Mouse (Mus musculus) stomach, postnatal 0 days (tissue): ENCODE data around the gene Timm10.

Experiments used
- CTCF ChIP-seq: IDR thresholded peaks from 2 replicates; pipeline ENCODE4 v1.5.1; 2016; ENCODE audit warnings: antibody characterized with exemption, low read depth, mild to moderate bottlenecking, moderate library complexity
- EP300 ChIP-seq: optimal IDR thresholded peaks from 2 replicates; pipeline ENCODE3; 2016; ENCODE audit warnings: antibody characterized with exemption

DNA sequence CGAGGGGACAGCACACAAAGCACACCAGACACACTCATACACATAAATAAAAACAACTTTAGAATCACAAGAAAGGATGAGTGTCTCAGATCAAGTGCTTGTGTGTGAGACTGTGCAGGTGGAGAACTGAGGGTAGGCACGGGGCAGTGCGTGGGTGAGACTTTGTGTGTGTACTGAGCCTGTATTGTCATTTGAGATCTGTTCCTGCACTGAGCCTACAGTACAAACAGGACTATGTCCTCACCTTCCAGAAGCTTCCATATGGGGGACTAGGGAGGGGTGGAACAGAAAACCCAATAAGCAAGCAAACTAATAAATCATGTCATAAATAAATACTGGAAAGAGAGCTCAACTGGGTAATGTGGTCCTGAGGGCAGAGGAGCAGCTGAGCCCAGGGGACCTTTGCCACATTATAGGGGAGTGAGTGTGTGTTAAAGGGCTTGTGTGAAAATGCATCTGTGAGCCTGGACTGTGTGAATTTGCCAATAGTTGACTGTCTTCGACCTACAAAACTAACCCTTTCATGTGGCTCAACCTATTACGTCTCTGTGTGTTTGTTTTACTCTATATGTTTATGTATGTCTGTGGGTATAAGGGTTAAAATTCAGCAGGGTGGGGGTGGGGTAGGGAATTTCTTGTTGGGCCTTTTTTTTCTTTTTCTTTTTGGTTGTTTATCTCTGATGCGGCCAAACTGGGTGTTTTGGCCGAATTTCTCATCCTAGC lies 23.8 kb downstream of the Timm10 start:
- TF ChIP-seq CTCF (no peak), EP300 (no peak)
